Mouse (Mus musculus): ENCODE results near the gene Gm42742. TPM values are rescaled to one million over a fixed set of nuclear protein-coding genes. Genes with fewer than 3 reads are reported as not detected.

The Gm42742 gene
- total RNA-seq, 2 experiments from 2014 or later = 25.2 to 28.6 TPM

- intact Hi-C loops (cut with DNase I) = no loop called here
- peak; percentile 73 to 79 for DNase-seq
These were observed 12.5 kb downstream of the Gm42742 start for GRCm38 (mm10) chr7:127008239-127009019.

GRCm38 (mm10) chr7:127007313-127008024 is 13.4 kb downstream of the Gm42742 start:
- DNase-seq = no peak
- intact Hi-C loops (cut with DNase I) = no loop called here

- intact Hi-C loops (cut with DNase I) = no loop called here
These were observed 16.6 kb downstream of the Gm42742 start for GRCm38 (mm10) chr7:127004122-127004875.

GRCm38 (mm10) chr7:127003620-127004019 is 17.3 kb downstream of the Gm42742 start:
- no peak for DNase-seq
- intact Hi-C loops (cut with DNase I) = no loop called here

More at GRCm38 (mm10) chr7:127004122-127004875, 16.6 kb downstream of the Gm42742 start:
- DNase-seq = no peak

- no peak for DNase-seq
- intact Hi-C loops (cut with DNase I) = loop anchor here (5.0 kb wide), 1 partner anchor 52 kb away; the partner anchor contains the start of gene Asphd1
These were observed 21.3 kb downstream of the Gm42742 start for GRCm38 (mm10) chr7:126999568-126999967.

- DNase-seq = no peak
- intact Hi-C loops (cut with DNase I) = loop anchor here (5.0 kb wide), 1 partner anchor 49 kb away; the partner anchor contains the start of gene Asphd1
These were observed 24.4 kb downstream of the Gm42742 start for GRCm38 (mm10) chr7:126996449-126996848.

- intact Hi-C loops (cut with DNase I) = no loop called here
- DNase-seq = no peak
These were observed 32.1 kb downstream of the Gm42742 start for GRCm38 (mm10) chr7:126988816-126989215.

GRCm38 (mm10) chr7:126986319-126986718 is 34.6 kb downstream of the Gm42742 start:
- intact Hi-C loops (cut with DNase I) = loop anchor here (2.0 kb wide), 1 partner anchor 118 kb away; no protein-coding TSS in a partner anchor
- peak in 1 of 2 experiments; percentile 26 for DNase-seq

- intact Hi-C loops (cut with DNase I) = no loop called here
- DNase-seq = no peak
These were observed 36.0 kb downstream of the Gm42742 start for GRCm38 (mm10) chr7:126984667-126985444.

GRCm38 (mm10) chr7:126983113-126983512 is 37.8 kb downstream of the Gm42742 start:
- DNase-seq = no peak
- intact Hi-C loops (cut with DNase I) = no loop called here

- intact Hi-C loops (cut with DNase I) = no loop called here
- no peak for DNase-seq
These were observed 38.8 kb downstream of the Gm42742 start for GRCm38 (mm10) chr7:126982054-126982453.

GRCm38 (mm10) chr7:126981601-126982000 is 39.3 kb downstream of the Gm42742 start:
- DNase-seq = no peak
- intact Hi-C loops (cut with DNase I) = no loop called here

GRCm38 (mm10) chr7:126978841-126979240 is 42.1 kb downstream of the Gm42742 start:
- intact Hi-C loops (cut with DNase I) = no loop called here
- no peak for DNase-seq

- intact Hi-C loops (cut with DNase I) = loop anchor here (2.0 kb wide), 1 partner anchor 38 kb away; the partner anchor contains the start of gene Mvp
- DNase-seq = no peak
These were observed 43.9 kb downstream of the Gm42742 start for GRCm38 (mm10) chr7:126976878-126977459.

GRCm38 (mm10) chr7:126975950-126976866 is 44.7 kb downstream of the Gm42742 start, which contains the start of gene Cdiptos:
Gene Cdiptos (minus strand): TSS chr7:126976098.
- DNase-seq = peak; percentile 97 to 98
- intact Hi-C loops (cut with DNase I) = loop anchor here (1.0 to 2.0 kb wide), 2 partner anchors 26 to 39 kb away; partner anchors contain the start of genes Mvp and Sez6l2

GRCm38 (mm10) chr7:126975893-126975949 is 45.2 kb downstream of the Gm42742 start, which contains the start of gene Cdipt:
Gene Cdipt (plus strand): TSS chr7:126975914.
- intact Hi-C loops (cut with DNase I) = loop anchor here (1.0 kb wide), 1 partner anchor 25 kb away; the partner anchor contains the start of gene Sez6l2

GRCm38 (mm10) chr7:126975493-126975892 is 45.4 kb downstream of the Gm42742 start:
- intact Hi-C loops (cut with DNase I) = loop anchor here (1.0 kb wide), 1 partner anchor 25 kb away; the partner anchor contains the start of gene Sez6l2
- DNase-seq = no peak

More at GRCm38 (mm10) chr7:126975893-126975949, 45.2 kb downstream of the Gm42742 start, which contains the start of gene Cdipt:
- no peak for DNase-seq

GRCm38 (mm10) chr7:126967361-126967760 is 53.5 kb downstream of the Gm42742 start:
- intact Hi-C loops (cut with DNase I) = no loop called here
- no peak for DNase-seq

- intact Hi-C loops (cut with DNase I) = no loop called here
- no peak for DNase-seq
These were observed 55.3 kb downstream of the Gm42742 start for GRCm38 (mm10) chr7:126965568-126965967.

All from heart, postnatal 36 days (tissue).